8 mouse cellular contexts compared by ENCODE assay signal in the genomic region with DNA sequence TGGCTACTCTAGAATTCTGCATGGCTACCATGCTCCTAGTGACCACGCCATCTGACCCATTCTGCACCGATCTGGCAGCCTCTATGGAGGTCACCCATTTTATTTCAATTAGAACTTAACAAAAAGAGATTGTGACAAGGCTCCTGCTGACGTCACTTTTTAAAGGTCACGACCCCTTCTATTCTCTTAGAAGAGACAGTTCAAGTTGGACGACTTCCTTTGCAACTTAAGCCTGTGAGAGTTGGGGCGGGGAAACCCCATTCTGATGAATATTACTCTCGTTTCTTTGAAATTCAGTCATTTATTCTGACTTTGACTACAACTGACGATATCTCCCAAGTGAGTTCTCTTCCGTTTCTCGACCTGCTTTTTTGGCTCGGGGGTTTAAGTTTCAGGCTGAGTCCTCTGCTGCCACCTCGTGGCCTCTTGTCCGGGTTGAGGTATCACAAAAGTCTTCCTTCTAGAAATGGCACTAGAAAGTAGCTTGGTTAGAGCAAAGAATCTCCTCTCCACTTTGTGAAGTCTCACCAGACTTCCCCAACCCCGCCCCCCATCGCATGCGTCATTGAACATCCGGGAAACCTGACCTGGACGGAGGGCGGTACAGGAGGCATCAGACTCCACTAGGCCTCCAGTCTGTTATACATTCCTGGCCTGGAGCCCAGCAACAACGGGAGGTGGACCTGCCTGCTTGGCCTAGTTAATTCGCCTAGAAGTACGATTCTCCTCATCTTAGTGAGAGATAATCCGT. TPM values are rescaled to one million over a fixed set of nuclear protein-coding genes. Genes with fewer than 3 reads are reported as not detected.
A peak's percentile ranks its signal among the peaks of the same experiment; 100 is the strongest.
DNase-seq lines count a peak whose midpoint lies in the region; ATAC-seq and TF ChIP-seq lines count a peak whose summit lies in the region.

No protein-coding gene starts in this region.

- H3K4me2 ChIP-seq in forebrain, embryonic 13.5 days: peak overlapping the region; percentile 48
- peak overlapping the region; percentile 55 for H3K4me2 ChIP-seq in neural tube, embryonic 15.5 days

- H3K9me3 ChIP-seq in ES-Bruce4 (replicated peaks; ENCODE audit: control insufficient read depth, insufficient read depth, low read length, poor library complexity, severe bottlenecking): no peaks in the 10 kb centered on the region
- no peaks in the 10 kb centered on the region for H3K9me3 ChIP-seq in forebrain, embryonic 13.5 days (replicated peaks)
- no peaks in the 10 kb centered on the region for H3K9me3 ChIP-seq in neural tube, embryonic 15.5 days (replicated peaks)

- TF ChIP-seq CTCF in ES-Bruce4 (IDR thresholded peaks at IDR 0.05; ENCODE audit: low read depth, low read length): peak; percentile 49
- TF ChIP-seq CTCF in lung, adult 2 months (IDR thresholded peaks at IDR 0.05; ENCODE audit: insufficient read depth, low read length): peak; percentile 78

- TF ChIP-seq POLR2A in ES-Bruce4 (IDR thresholded peaks at IDR 0.05; ENCODE audit: insufficient read depth, low read length): peak; percentile 97
- peak; percentile 57; the same call in 1 of the 2 replicates for TF ChIP-seq POLR2A in lung, adult 2 months (IDR thresholded peaks at IDR 0.05; ENCODE audit: borderline replicate concordance, extremely low read depth, low read depth, low read length)

- H3K9ac ChIP-seq in ES-Bruce4 (ENCODE audit: low read depth, poor library complexity, severe bottlenecking): peak overlapping the region; percentile 91
- H3K9ac ChIP-seq in forebrain, embryonic 13.5 days: peak overlapping the region; percentile 52; the same call in 1 of the 2 replicates
- peak overlapping the region; percentile 27; the same call in 1 of the 2 replicates for H3K9ac ChIP-seq in neural tube, embryonic 15.5 days (replicated peaks)

- H3K27ac ChIP-seq in ES-Bruce4 (ENCODE audit: insufficient read depth, low read length): peak overlapping the region; percentile 96
- peak overlapping the region; percentile 75 for H3K27ac ChIP-seq in forebrain, embryonic 13.5 days
- peak overlapping the region; percentile 58 for H3K27ac ChIP-seq in neural tube, embryonic 15.5 days (replicated peaks)

- H3K4me3 ChIP-seq in ES-Bruce4 (ENCODE audit: low read depth, low read length): peak overlapping the region; percentile 80
- H3K4me3 ChIP-seq in forebrain, embryonic 13.5 days: peak overlapping the region; percentile 13
- H3K4me3 ChIP-seq in lung, adult 2 months (replicated peaks; ENCODE audit: extremely low read depth, low read depth, low read length): peak overlapping the region; percentile 41
- H3K4me3 ChIP-seq in neural tube, embryonic 15.5 days (replicated peaks): peak overlapping the region; percentile 23

- peak; percentile 89 to 93 for DNase-seq in heart, postnatal 10 days
- DNase-seq in kidney, postnatal 4 days: peak; percentile 96 to 97
- DNase-seq in lung, adult 2 months: peak; percentile 84
- DNase-seq in testis, postnatal 14 days (ENCODE audit: low spot score): peak; percentile 88

- intact Hi-C loops in heart, postnatal 10 days (cut with DNase I): loop anchor here (1.0 to 2.0 kb wide), 2 partner anchors 14 to 121 kb away; no protein-coding TSS in a partner anchor

- H3K4me1 ChIP-seq in ES-Bruce4 (ENCODE audit: control insufficient read depth, insufficient read depth, low read length): peaks cover 4% of the 10 kb centered on the region
- peaks cover 39% of the 10 kb centered on the region for H3K4me1 ChIP-seq in forebrain, embryonic 13.5 days
- peaks cover 2% of the 10 kb centered on the region; the same call in 1 of the 2 replicates for H3K4me1 ChIP-seq in lung, adult 2 months (ENCODE audit: control insufficient read depth, insufficient read depth, low read length)
- H3K4me1 ChIP-seq in neural tube, embryonic 15.5 days: peaks cover 38% of the 10 kb centered on the region

- peak; percentile 12; the same call in 1 of the 2 replicates for ATAC-seq in cerebellum, adult (ENCODE audit: insufficient number of reproducible peaks, low FRiP score, low TSS enrichment)
- no peak for ATAC-seq in forebrain, embryonic 13.5 days
- no peak for ATAC-seq in neural tube, embryonic 15.5 days (ENCODE audit: low FRiP score)

- H3K27me3 ChIP-seq in ES-Bruce4 (ENCODE audit: control insufficient read depth, insufficient read depth, low read length, poor library complexity, severe bottlenecking): no peaks in the 10 kb centered on the region
- H3K27me3 ChIP-seq in forebrain, embryonic 13.5 days: no peaks in the 10 kb centered on the region
- H3K27me3 ChIP-seq in neural tube, embryonic 15.5 days (replicated peaks): no peaks in the 10 kb centered on the region

- WGBS in forebrain, embryonic 13.5 days: 3% methylated on average over 23 of the region's 23 CpGs
- 5% methylated on average over 23 of the region's 23 CpGs for WGBS in lung, adult 2 months
- 3% methylated on average over 23 of the region's 23 CpGs for WGBS in neural tube, embryonic 15.5 days

- no peaks in the 10 kb centered on the region for H3K36me3 ChIP-seq in ES-Bruce4 (ENCODE audit: control insufficient read depth, insufficient read depth, low read length, poor library complexity, severe bottlenecking)
- no peaks in the 10 kb centered on the region for H3K36me3 ChIP-seq in forebrain, embryonic 13.5 days (ENCODE audit: poor library complexity, severe bottlenecking)
- H3K36me3 ChIP-seq in neural tube, embryonic 15.5 days: no peaks in the 10 kb centered on the region

- TF ChIP-seq EP300 in ES-Bruce4 (IDR thresholded peaks at IDR 0.05; ENCODE audit: insufficient read depth, low read depth, low read length): peak; percentile 74; the same call in 1 of the 2 replicates

RNA-seq across cellular contexts. Expression of a gene that starts 2.4 kb away (rescaled TPM):
- 64.5 and 69.1 TPM in 2 replicates for polyA plus RNA-seq in ES-Bruce4 (2011; ENCODE audit: insufficient read depth, insufficient read length, low read depth, missing spikeins)
- 52.3 and 58.6 TPM in 2 replicates for polyA plus RNA-seq in forebrain, embryonic 13.5 days (2015; fragmentation: Nextera tagmentation; extraction: Ambion mirVana)
- 10 to 100 TPM; 33.8 to 38.0 TPM for total RNA-seq in heart, postnatal 10 days (2021)
- 84.8 and 87.6 TPM in 2 replicates for polyA plus RNA-seq in lung, adult 2 months (2012; rRNA removed)
- polyA plus RNA-seq in neural tube, embryonic 15.5 days (2015; fragmentation: Nextera tagmentation; extraction: Ambion mirVana): 25.3 and 28.6 TPM in 2 replicates

RNA-seq across cellular contexts. Expression of a gene that starts 7.4 kb away (rescaled TPM):
- 1.3 and 1.9 TPM in 2 replicates for polyA plus RNA-seq in ES-Bruce4 (2011; ENCODE audit: insufficient read depth, insufficient read length, low read depth, missing spikeins)
- polyA plus RNA-seq in forebrain, embryonic 13.5 days (2015; fragmentation: Nextera tagmentation; extraction: Ambion mirVana): 0.63 and 0.96 TPM in 2 replicates
- 1 to 10 TPM in 1 of 2 experiments, under 1 TPM in 1; 0.82 to 1.7 TPM for total RNA-seq in heart, postnatal 10 days (2021)
- polyA plus RNA-seq in lung, adult 2 months (2012; rRNA removed): 0.58 and 0.69 TPM in 2 replicates
- polyA plus RNA-seq in neural tube, embryonic 15.5 days (2015; fragmentation: Nextera tagmentation; extraction: Ambion mirVana): 0.88 and 1.4 TPM in 2 replicates

RNA-seq across cellular contexts. Expression of a gene that starts 19.4 kb away (rescaled TPM):
- not detected in 2 replicates for polyA plus RNA-seq in ES-Bruce4 (2011; ENCODE audit: insufficient read depth, insufficient read length, low read depth, missing spikeins)
- not detected in 2 replicates for polyA plus RNA-seq in forebrain, embryonic 13.5 days (2015; fragmentation: Nextera tagmentation; extraction: Ambion mirVana)
- not detected for total RNA-seq in heart, postnatal 10 days (2021)
- not detected in 2 replicates for polyA plus RNA-seq in lung, adult 2 months (2012; rRNA removed)
- not detected in 2 replicates for polyA plus RNA-seq in neural tube, embryonic 15.5 days (2015; fragmentation: Nextera tagmentation; extraction: Ambion mirVana)

RNA-seq across cellular contexts. Expression of a gene that starts 38.4 kb away (rescaled TPM):
- 20.5 and 24.8 TPM in 2 replicates for polyA plus RNA-seq in ES-Bruce4 (2011; ENCODE audit: insufficient read depth, insufficient read length, low read depth, missing spikeins)
- 75.9 and 84.7 TPM in 2 replicates for polyA plus RNA-seq in forebrain, embryonic 13.5 days (2015; fragmentation: Nextera tagmentation; extraction: Ambion mirVana)
- 10 to 100 TPM; 52.7 to 57.9 TPM for total RNA-seq in heart, postnatal 10 days (2021)
- 70.0 and 72.8 TPM in 2 replicates for polyA plus RNA-seq in lung, adult 2 months (2012; rRNA removed)
- 71.3 and 82.7 TPM in 2 replicates for polyA plus RNA-seq in neural tube, embryonic 15.5 days (2015; fragmentation: Nextera tagmentation; extraction: Ambion mirVana)

Comparison
In these comparisons a context has a peak if more than half of its experiments do, and no peak if none do; other contexts are left out.
1. H3K4me3 ChIP-seq: peak in every context shown above with its lines; median percentile 80 in ES-Bruce4; 41 in lung, adult 2 months; 23 in neural tube, embryonic 15.5 days; 13 in forebrain, embryonic 13.5 days.
2. H3K9ac ChIP-seq: peak in every context shown above with its lines; median percentile 91 in ES-Bruce4; 52 in forebrain, embryonic 13.5 days; 27 in neural tube, embryonic 15.5 days.